Mouse (Mus musculus): ENCODE measurements at regions not wholly inside any gene's neighbourhood (a gene's known extent, or its start where the extent isn't known, plus 50 kb on each side); places are given as distances from the start of the nearest gene placed in this dataset.

DNA sequence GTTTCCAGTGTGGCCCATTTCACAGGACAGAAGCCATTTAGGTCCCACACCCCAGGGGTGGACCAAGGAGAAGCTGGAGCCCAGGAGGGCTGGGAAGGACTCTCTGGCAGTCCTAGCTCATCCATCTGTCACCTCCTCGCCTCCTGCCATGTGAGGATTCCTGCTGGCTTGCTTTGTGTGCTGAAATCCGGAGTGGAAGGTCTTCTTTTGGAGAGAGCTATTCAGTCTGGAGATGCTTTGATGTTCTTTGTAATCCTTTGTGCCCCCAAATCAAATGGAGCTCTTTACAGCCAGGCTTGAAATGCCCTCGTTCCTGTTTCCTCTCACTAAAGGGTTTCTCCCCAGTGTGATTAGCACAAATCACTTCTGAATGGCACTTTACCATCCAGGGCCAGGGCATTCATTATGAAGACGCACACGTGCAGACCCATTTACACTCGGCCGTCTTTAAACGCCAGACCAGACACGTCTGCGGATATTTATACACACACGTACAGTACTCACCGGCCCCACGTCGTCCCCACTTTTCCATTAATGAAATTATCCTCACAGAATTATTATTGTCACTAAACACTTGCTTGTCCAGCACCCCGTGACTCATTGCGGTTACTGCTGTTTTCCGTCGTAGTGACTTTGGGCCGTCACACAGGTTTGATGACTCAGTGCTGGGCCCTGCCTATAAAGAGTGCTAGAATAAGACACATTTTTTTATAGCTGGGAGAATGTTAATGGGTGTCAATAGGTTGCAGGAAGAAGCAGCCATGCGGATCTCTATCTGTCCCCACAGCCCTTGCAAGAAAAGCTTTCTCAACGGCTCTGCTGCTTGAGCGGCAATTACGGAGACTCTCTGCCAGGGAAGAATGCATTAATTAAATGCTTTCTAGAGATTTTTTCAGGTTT is 356.0 kb upstream of the Kcnab2 start:
- TF ChIP-seq POLR2A (IDR thresholded peaks at IDR 0.05; ENCODE audit: insufficient read length, low read depth) (no peak), TCF12 (IDR thresholded peaks at IDR 0.05; ENCODE audit: insufficient read depth, poor library complexity, severe bottlenecking) (no peak), MYOG (IDR thresholded peaks at IDR 0.05; ENCODE audit: control insufficient read depth in 1 of 3, insufficient read depth in 1 of 3, insufficient read length in 2 of 3, low read depth in 2 of 3) (no peak), USF1 (IDR thresholded peaks at IDR 0.05; ENCODE audit: low read depth) (no peak), MAX (IDR thresholded peaks at IDR 0.05; ENCODE audit: low read depth) (no peak), POLR2AphosphoS2 (IDR thresholded peaks at IDR 0.05; ENCODE audit: insufficient read length, low read depth) (no peak)

All from myocyte (in vitro differentiated cells).